Comparison of ENCODE assay signal across 13 mouse cellular contexts in the genomic region with DNA sequence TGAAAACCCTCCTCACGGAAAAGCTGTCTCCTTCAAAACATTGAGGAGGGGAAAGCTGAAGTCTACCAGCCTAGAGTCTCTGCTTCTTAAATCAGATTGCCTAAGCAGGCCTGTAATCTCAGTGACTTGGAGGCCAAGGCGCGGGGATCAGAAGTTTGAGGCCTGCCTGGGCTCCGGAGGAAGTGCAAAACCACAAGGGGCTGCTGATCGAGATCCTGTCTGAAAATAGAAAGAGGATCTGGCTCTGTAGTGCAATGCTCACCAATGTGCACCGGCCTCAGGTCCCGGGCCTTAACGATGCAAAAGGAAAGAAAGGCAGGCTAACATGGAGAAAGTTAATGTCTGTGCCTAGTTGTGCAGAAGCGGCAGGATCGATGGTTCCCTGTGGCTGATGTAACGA. TPM values are rescaled to one million over a fixed set of nuclear protein-coding genes. Genes with fewer than 3 reads are reported as not detected.
DNase-seq lines count a peak whose midpoint lies in the region; ATAC-seq and TF ChIP-seq lines count a peak whose summit lies in the region.
"Had no signal": no experiment of that assay in that cellular context is flagged by ENCODE, and none has a peak within 500 bp of the region (broad histone marks: within the 10 kb centered on the region; RNA-seq: fewer than 3 reads in every experiment).

No protein-coding gene starts in this region.

- H3K27me3 ChIP-seq in kidney, embryonic 15.5 days: no peaks in the 10 kb centered on the region
- no peaks in the 10 kb centered on the region for H3K27me3 ChIP-seq in splenic B cell, adult 2 months (ENCODE audit: control insufficient read depth, insufficient read depth, low read length, poor library complexity, severe bottlenecking)
- H3K27me3 ChIP-seq: forebrain, embryonic 15.5 days; midbrain, embryonic 12.5 days had no signal

- no peaks in the 10 kb centered on the region for H3K9me3 ChIP-seq in kidney, embryonic 15.5 days (replicated peaks)
- H3K9me3 ChIP-seq: forebrain, embryonic 15.5 days; hindbrain, embryonic 10.5 days; midbrain, embryonic 12.5 days had no signal

- no peak for ATAC-seq in kidney, embryonic 15.5 days (replicated peaks; ENCODE audit: low FRiP score)
- ATAC-seq: forebrain, embryonic 15.5 days had no signal

- 0 out of 2 replicates have a peak overlapping the region, but pooled peaks have one; percentile 14 for H3K27ac ChIP-seq in kidney, embryonic 15.5 days
- H3K27ac ChIP-seq in left cerebral cortex, adult 2 months: no peak overlapping the region
- H3K27ac ChIP-seq: forebrain, embryonic 15.5 days; hindbrain, embryonic 10.5 days; midbrain, embryonic 12.5 days had no signal

- intact Hi-C loops in left cerebral cortex, adult 2 months (cut with DNase I): no loop called here

- TF ChIP-seq CTCF in left cerebral cortex, adult 2 months (IDR thresholded peaks at IDR 0.05): no peak

- H3K4me1 ChIP-seq in kidney, embryonic 15.5 days: peaks cover 8% of the 10 kb centered on the region; the same call in 1 of the 2 replicates
- H3K4me1 ChIP-seq: forebrain, embryonic 15.5 days; midbrain, embryonic 12.5 days had no signal

- no peak overlapping the region for H3K4me3 ChIP-seq in kidney, embryonic 15.5 days (replicated peaks)
- no peak overlapping the region for H3K4me3 ChIP-seq in left cerebral cortex, adult 2 months
- H3K4me3 ChIP-seq: forebrain, embryonic 15.5 days; hindbrain, embryonic 10.5 days; midbrain, embryonic 12.5 days had no signal

- H3K4me2 ChIP-seq in kidney, embryonic 15.5 days: no peak overlapping the region
- H3K4me2 ChIP-seq: forebrain, embryonic 15.5 days; midbrain, embryonic 12.5 days had no signal

- H3K9ac ChIP-seq in kidney, embryonic 15.5 days: no peak overlapping the region
- H3K9ac ChIP-seq: forebrain, embryonic 15.5 days; midbrain, embryonic 12.5 days had no signal

- no peak for DNase-seq in kidney, postnatal 10 days
- DNase-seq in MEL-GATA-1-ER (ENCODE audit: extremely low read depth, low read depth): peak; percentile 35
- DNase-seq in lung, postnatal 36 days: peak; percentile 68
- DNase-seq in splenic B cell, adult 2 months (ENCODE audit: low read depth, low spot score): peak; percentile 83
- DNase-seq in left cerebral cortex, adult 2 months (ENCODE audit: extremely low spot score in 1 of 2, low spot score in 2 of 2): no peak
- DNase-seq in cerebellum, adult 9-10 months: no peak
- DNase-seq in cerebellum, adult 9-11 months: no peak
- DNase-seq: cerebellum, adult 2 months; right cerebral cortex, postnatal 4 days had no signal

- H3K36me3 ChIP-seq in kidney, embryonic 15.5 days: no peaks in the 10 kb centered on the region
- H3K36me3 ChIP-seq in splenic B cell, adult 2 months (ENCODE audit: control insufficient read depth, insufficient read depth, low read length, poor library complexity, severe bottlenecking): peaks cover 1% of the 10 kb centered on the region; the same call in 1 of the 2 replicates
- H3K36me3 ChIP-seq: forebrain, embryonic 15.5 days; hindbrain, embryonic 10.5 days; midbrain, embryonic 12.5 days had no signal

- WGBS in kidney, embryonic 15.5 days: 79% methylated on average over 11 of the region's 11 CpGs

RNA-seq across cellular contexts. Expression of a gene that starts 48.6 kb away (rescaled TPM):
- polyA plus RNA-seq in kidney, embryonic 15.5 days (2015; fragmentation: Nextera tagmentation; extraction: Ambion mirVana): 15.9 and 16.1 TPM in 2 replicates
- 10 to 100 TPM; 32.8 to 32.9 TPM for total RNA-seq in left cerebral cortex, adult 2 months (2021)

Comparison
In these comparisons a context has a peak if more than half of its experiments do, and no peak if none do; other contexts are left out.
1. DNase-seq: peak in MEL-GATA-1-ER (single experiment), lung, postnatal 36 days (single experiment) and splenic B cell, adult 2 months (single experiment); none in kidney, postnatal 10 days (single experiment), left cerebral cortex, adult 2 months (0 of 2), cerebellum, adult 9-10 months (single experiment) and cerebellum, adult 9-11 months (single experiment).